In the genomic region with DNA sequence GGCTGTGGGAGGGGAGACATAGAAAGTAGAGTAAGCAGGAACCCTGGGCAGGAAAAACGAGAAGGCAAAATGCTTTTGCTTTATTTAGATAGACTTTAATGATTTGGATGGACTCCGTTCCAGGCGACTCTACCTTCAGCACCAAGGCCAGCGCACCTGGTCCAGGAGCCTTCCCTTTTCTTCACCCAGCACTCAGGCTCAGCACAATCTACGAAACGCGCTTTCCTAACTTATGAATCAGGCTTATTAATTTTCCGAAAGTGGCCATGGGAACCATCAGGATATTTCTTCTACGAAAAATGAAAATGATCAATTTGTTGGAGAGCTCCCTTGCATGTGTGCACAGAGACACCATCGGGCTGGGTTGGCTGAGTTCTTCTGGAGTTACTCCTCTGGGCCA, we compare ENCODE assay signal across 11 mouse cellular contexts. TPM values are rescaled to one million over a fixed set of nuclear protein-coding genes. Genes with fewer than 3 reads are reported as not detected.
DNase-seq lines count a peak whose midpoint lies in the region; ATAC-seq and TF ChIP-seq lines count a peak whose summit lies in the region.
"Had no signal": no experiment of that assay in that cellular context is flagged by ENCODE, and none has a peak within 500 bp of the region (broad histone marks: within the 10 kb centered on the region; RNA-seq: fewer than 3 reads in every experiment).

No protein-coding gene starts in this region.

- intact Hi-C loops in heart, adult 2 months (cut with DNase I): no loop called here

- no peak for TF ChIP-seq POLR2A in heart, adult 2 months (IDR thresholded peaks at IDR 0.05; ENCODE audit: insufficient read depth, low read depth, low read length)

- no peak overlapping the region for H3K4me2 ChIP-seq in hindbrain, embryonic 13.5 days

- H3K9me3 ChIP-seq in hindbrain, embryonic 13.5 days: no peaks in the 10 kb centered on the region

- no peak overlapping the region for H3K4me3 ChIP-seq in heart, adult 2 months
- H3K4me3 ChIP-seq in hindbrain, embryonic 13.5 days: no peak overlapping the region

- no peak for TF ChIP-seq EP300 in heart, adult 2 months (IDR thresholded peaks at IDR 0.05; ENCODE audit: insufficient read depth, low read depth, low read length)

- peak; percentile 27 for DNase-seq in heart, adult 11 months
- DNase-seq in heart, adult 2 months: no peak
- peak; percentile 50 for DNase-seq in 3T3-L1 (ENCODE audit: low read depth, low spot score)
- peak; percentile 19 for DNase-seq in c-Kit-positive CD71-positive TER-119-negative erythroid progenitor cells, embryonic 14.5 days (ENCODE audit: low read depth)
- peak; percentile 51 to 87 for DNase-seq in kidney, postnatal 36 days
- peak; percentile 28 for DNase-seq in thymus, postnatal 14 days
- no peak for DNase-seq in cerebellum, postnatal 4 days (ENCODE audit: low spot score in 2 of 2)

- H3K4me1 ChIP-seq in heart, adult 2 months (ENCODE audit: control insufficient read depth, insufficient read depth, low read length): no peaks in the 10 kb centered on the region
- peaks cover 26% of the 10 kb centered on the region for H3K4me1 ChIP-seq in hindbrain, embryonic 13.5 days (replicated peaks)

- 6% methylated on average over 10 of the region's 10 CpGs for WGBS in heart, adult 2 months
- 8% methylated on average over 10 of the region's 10 CpGs for WGBS in hindbrain, embryonic 13.5 days

- peaks cover 19% of the 10 kb centered on the region for H3K27me3 ChIP-seq in heart, adult 2 months (ENCODE audit: control insufficient read depth, insufficient read depth, low read length)
- H3K27me3 ChIP-seq in hindbrain, embryonic 13.5 days: peaks cover 95% of the 10 kb centered on the region

- H3K36me3 ChIP-seq in heart, adult 2 months (ENCODE audit: control insufficient read depth, insufficient read depth, low read length): no peaks in the 10 kb centered on the region
- H3K36me3 ChIP-seq in hindbrain, embryonic 13.5 days: no peaks in the 10 kb centered on the region
- H3K36me3 ChIP-seq: G1E had no signal

- ATAC-seq in hindbrain, embryonic 13.5 days (ENCODE audit: low FRiP score): no peak

- no peak overlapping the region for H3K9ac ChIP-seq in heart, adult 2 months (ENCODE audit: low read depth, low read length)
- no peak overlapping the region for H3K9ac ChIP-seq in hindbrain, embryonic 13.5 days

- no peaks in the 10 kb centered on the region for H3K79me2 ChIP-seq in heart, adult 2 months (replicated peaks; ENCODE audit: control insufficient read depth, insufficient read depth, low read length)

- no peak overlapping the region for H3K27ac ChIP-seq in heart, adult 2 months
- no peak overlapping the region for H3K27ac ChIP-seq in hindbrain, embryonic 13.5 days

- TF ChIP-seq CTCF in heart, adult 2 months (IDR thresholded peaks at IDR 0.05): no peak

RNA-seq across cellular contexts. Expression of gene Ptf1a, which starts 16.4 kb away (rescaled TPM):
- not detected for total RNA-seq in heart, adult 2 months (2021)
- polyA plus RNA-seq in heart, adult 2 months (2012; rRNA removed): not detected in 2 replicates
- 1.3 and 3.1 TPM in 2 replicates for polyA plus RNA-seq in hindbrain, embryonic 13.5 days (2015; fragmentation: Nextera tagmentation; extraction: Ambion mirVana)
- total RNA-seq: G1E; heart, adult 18-20 months had no signal
- polyA plus RNA-seq: G1E; neural tube, embryonic 14.5 days had no signal

RNA-seq across cellular contexts. Expression of gene Msrb2, which starts 57.8 kb away (rescaled TPM):
- 10 to 100 TPM; 52.8 to 64.0 TPM for total RNA-seq in heart, adult 2 months (2021)
- 76.9 and 116 TPM in 2 replicates for polyA plus RNA-seq in heart, adult 2 months (2012; rRNA removed)
- polyA plus RNA-seq in hindbrain, embryonic 13.5 days (2015; fragmentation: Nextera tagmentation; extraction: Ambion mirVana): 10.4 and 10.8 TPM in 2 replicates
- total RNA-seq: G1E had no signal
- polyA plus RNA-seq: G1E had no signal

Comparison
In these comparisons a context has a peak if more than half of its experiments do, and no peak if none do; other contexts are left out.
1. DNase-seq: peak in heart, adult 11 months (single experiment), 3T3-L1 (single experiment), c-Kit-positive CD71-positive TER-119-negative erythroid progenitor cells, embryonic 14.5 days (single experiment), kidney, postnatal 36 days (2 of 2) and thymus, postnatal 14 days (single experiment); none in heart, adult 2 months (0 of 2) and cerebellum, postnatal 4 days (0 of 2).